Mouse (Mus musculus): ENCODE measurements at regions not wholly inside any gene's neighbourhood (a gene's known extent, or its start where the extent isn't known, plus 50 kb on each side); places are given as distances from the start of the nearest gene placed in this dataset.
A peak's percentile ranks its signal among the peaks of the same experiment; 100 is the strongest.

- DNase-seq = no peak
These were observed 53.2 kb downstream of the Gas1 start for GRCm38 (mm10) chr13:60123964-60124363.

GRCm38 (mm10) chr13:60123174-60123587 is 54.0 kb downstream of the Gas1 start:
- no peak for DNase-seq

- DNase-seq = no peak
These were observed 54.6 kb downstream of the Gas1 start for GRCm38 (mm10) chr13:60122341-60123173.

- no peak for DNase-seq
These were observed 65.7 kb downstream of the Gas1 start for GRCm38 (mm10) chr13:60111465-60111864.

GRCm38 (mm10) chr13:60110079-60110846 is 66.9 kb downstream of the Gas1 start:
- DNase-seq = no peak

- DNase-seq = peak; percentile 21
These were observed 71.9 kb downstream of the Gas1 start for GRCm38 (mm10) chr13:60105286-60105685.

- no peak for DNase-seq
These were observed 75.5 kb downstream of the Gas1 start for GRCm38 (mm10) chr13:60101651-60102050.

GRCm38 (mm10) chr13:60100130-60101112 is 76.7 kb downstream of the Gas1 start:
- DNase-seq = no peak

GRCm38 (mm10) chr13:60099469-60100129 is 77.6 kb downstream of the Gas1 start:
- DNase-seq = no peak

- no peak for DNase-seq
These were observed 78.8 kb downstream of the Gas1 start for GRCm38 (mm10) chr13:60098394-60098793.

GRCm38 (mm10) chr13:60097776-60098175 is 79.4 kb downstream of the Gas1 start:
- no peak for DNase-seq

GRCm38 (mm10) chr13:60086657-60087056 is 90.5 kb downstream of the Gas1 start:
- no peak for DNase-seq

- DNase-seq = peak; percentile 21
These were observed 92.2 kb downstream of the Gas1 start for GRCm38 (mm10) chr13:60084975-60085374.

- no peak for DNase-seq
These were observed 92.9 kb downstream of the Gas1 start for GRCm38 (mm10) chr13:60084290-60084689.

GRCm38 (mm10) chr13:60080113-60080512 is 97.1 kb downstream of the Gas1 start:
- no peak for DNase-seq

GRCm38 (mm10) chr13:60078331-60079050 is 98.7 kb downstream of the Gas1 start:
- DNase-seq = no peak

- no peak for DNase-seq
These were observed 100.9 kb downstream of the Gas1 start for GRCm38 (mm10) chr13:60076147-60076800.

- no peak for DNase-seq
These were observed 105.6 kb downstream of the Gas1 start for GRCm38 (mm10) chr13:60071595-60071994.

- no peak for DNase-seq
These were observed 108.0 kb downstream of the Gas1 start for GRCm38 (mm10) chr13:60069196-60069595.

- DNase-seq = no peak
These were observed 109.8 kb downstream of the Gas1 start for GRCm38 (mm10) chr13:60067325-60067724.

GRCm38 (mm10) chr13:60061589-60061988 is 115.6 kb downstream of the Gas1 start:
- no peak for DNase-seq

Data from right cerebral cortex, postnatal 25 days (tissue).